Mouse (Mus musculus): ENCODE data around the gene Btbd7. TPM values are rescaled to one million over a fixed set of nuclear protein-coding genes. Genes with fewer than 3 reads are reported as not detected.

Gene Btbd7
- polyA plus RNA-seq, 1 experiment: 22.1 TPM

- Histone ChIP-seq H3K27me3 (ENCODE audit: control insufficient read depth, insufficient read depth, low read length) (no peaks in the 10 kb centered on the region), H3K4me3 (ENCODE audit: control insufficient read depth, insufficient read depth, low read length) (no peak overlapping the region), H3K27ac (ENCODE audit: control insufficient read depth, insufficient read depth, low read length) (no peak overlapping the region), H3K36me3 (ENCODE audit: control insufficient read depth, insufficient read depth, low read length) (no peaks in the 10 kb centered on the region), H3K4me1 (replicated peaks; ENCODE audit: control insufficient read depth, insufficient read depth, low read length) (no peaks in the 10 kb centered on the region)
- WGBS: 38% methylated on average over 5 of the region's 5 CpGs
- DNase-seq: peak; percentile 32
- TF ChIP-seq POLR2A (IDR thresholded peaks at IDR 0.05; ENCODE audit: control insufficient read depth, extremely low read depth, insufficient read depth, low read length, poor library complexity) (no peak), CTCF (IDR thresholded peaks at IDR 0.05; ENCODE audit: borderline replicate concordance, control insufficient read depth, extremely low read depth, insufficient read depth, low read length, poor library complexity) (peak; percentile 47; the same call in 1 of the 2 replicates)
These were observed 7.5 kb upstream of the Btbd7 start for GRCm38 (mm10) chr12:102885735-102886134.

- Histone ChIP-seq H3K36me3 (ENCODE audit: control insufficient read depth, insufficient read depth, low read length) (no peaks in the 10 kb centered on the region), H3K27me3 (ENCODE audit: control insufficient read depth, insufficient read depth, low read length) (no peaks in the 10 kb centered on the region), H3K4me1 (replicated peaks; ENCODE audit: control insufficient read depth, insufficient read depth, low read length) (peaks cover 6% of the 10 kb centered on the region), H3K4me3 (ENCODE audit: control insufficient read depth, insufficient read depth, low read length) (peak overlapping the region; percentile 70; the same call in 1 of the 2 replicates), H3K27ac (ENCODE audit: control insufficient read depth, insufficient read depth, low read length) (no peak overlapping the region)
- 46% methylated on average over 7 of the region's 7 CpGs for WGBS
- DNase-seq: no peak
- TF ChIP-seq CTCF (IDR thresholded peaks at IDR 0.05; ENCODE audit: borderline replicate concordance, control insufficient read depth, extremely low read depth, insufficient read depth, low read length, poor library complexity): no peak
- no peak for TF ChIP-seq POLR2A (IDR thresholded peaks at IDR 0.05; ENCODE audit: control insufficient read depth, extremely low read depth, insufficient read depth, low read length, poor library complexity)
These were observed 630 bp upstream of the Btbd7 start for GRCm38 (mm10) chr12:102878901-102879300.

- no peaks in the 10 kb centered on the region for H3K27me3 ChIP-seq (ENCODE audit: control insufficient read depth, insufficient read depth, low read length)
- peaks cover 6% of the 10 kb centered on the region for H3K4me1 ChIP-seq (replicated peaks; ENCODE audit: control insufficient read depth, insufficient read depth, low read length)
- WGBS: 3% methylated on average over 70 of the region's 70 CpGs
- peak; percentile 53 for DNase-seq
- H3K4me3 ChIP-seq (ENCODE audit: control insufficient read depth, insufficient read depth, low read length): peak overlapping the region; percentile 83
- no peaks in the 10 kb centered on the region for H3K36me3 ChIP-seq (ENCODE audit: control insufficient read depth, insufficient read depth, low read length)
- H3K27ac ChIP-seq (ENCODE audit: control insufficient read depth, insufficient read depth, low read length): no peak overlapping the region; the same call in 1 of the 2 replicates
- TF ChIP-seq POLR2A (IDR thresholded peaks at IDR 0.05; ENCODE audit: control insufficient read depth, extremely low read depth, insufficient read depth, low read length, poor library complexity): no peak
- no peak for TF ChIP-seq CTCF (IDR thresholded peaks at IDR 0.05; ENCODE audit: borderline replicate concordance, control insufficient read depth, extremely low read depth, insufficient read depth, low read length, poor library complexity)
These were observed 805 bp downstream of the Btbd7 start for GRCm38 (mm10) chr12:102877301-102878030.

GRCm38 (mm10) chr12:102870527-102870926 lies 7.7 kb downstream of the Btbd7 start:
- no peak overlapping the region for H3K4me3 ChIP-seq (ENCODE audit: control insufficient read depth, insufficient read depth, low read length)
- WGBS: 81% methylated on average over 1 of the region's 1 CpGs
- H3K4me1 ChIP-seq (replicated peaks; ENCODE audit: control insufficient read depth, insufficient read depth, low read length): no peaks in the 10 kb centered on the region
- H3K27me3 ChIP-seq (ENCODE audit: control insufficient read depth, insufficient read depth, low read length): no peaks in the 10 kb centered on the region
- no peak overlapping the region for H3K27ac ChIP-seq (ENCODE audit: control insufficient read depth, insufficient read depth, low read length)
- TF ChIP-seq POLR2A (IDR thresholded peaks at IDR 0.05; ENCODE audit: control insufficient read depth, extremely low read depth, insufficient read depth, low read length, poor library complexity): no peak
- no peak for TF ChIP-seq CTCF (IDR thresholded peaks at IDR 0.05; ENCODE audit: borderline replicate concordance, control insufficient read depth, extremely low read depth, insufficient read depth, low read length, poor library complexity)
- H3K36me3 ChIP-seq (ENCODE audit: control insufficient read depth, insufficient read depth, low read length): no peaks in the 10 kb centered on the region
- DNase-seq: no peak

GRCm38 (mm10) chr12:102869802-102870201 lies 8.5 kb downstream of the Btbd7 start:
- 98% methylated on average over 2 of the region's 2 CpGs for WGBS
- Histone ChIP-seq H3K4me1 (replicated peaks; ENCODE audit: control insufficient read depth, insufficient read depth, low read length) (no peaks in the 10 kb centered on the region), H3K27me3 (ENCODE audit: control insufficient read depth, insufficient read depth, low read length) (no peaks in the 10 kb centered on the region), H3K36me3 (ENCODE audit: control insufficient read depth, insufficient read depth, low read length) (no peaks in the 10 kb centered on the region), H3K27ac (ENCODE audit: control insufficient read depth, insufficient read depth, low read length) (no peak overlapping the region), H3K4me3 (ENCODE audit: control insufficient read depth, insufficient read depth, low read length) (no peak overlapping the region)
- TF ChIP-seq CTCF (IDR thresholded peaks at IDR 0.05; ENCODE audit: borderline replicate concordance, control insufficient read depth, extremely low read depth, insufficient read depth, low read length, poor library complexity) (no peak), POLR2A (IDR thresholded peaks at IDR 0.05; ENCODE audit: control insufficient read depth, extremely low read depth, insufficient read depth, low read length, poor library complexity) (no peak)
- DNase-seq: no peak

GRCm38 (mm10) chr12:102860806-102861205 lies 17.5 kb downstream of the Btbd7 start:
- Histone ChIP-seq H3K27me3 (ENCODE audit: control insufficient read depth, insufficient read depth, low read length) (no peaks in the 10 kb centered on the region), H3K4me3 (ENCODE audit: control insufficient read depth, insufficient read depth, low read length) (no peak overlapping the region), H3K27ac (ENCODE audit: control insufficient read depth, insufficient read depth, low read length) (no peak overlapping the region), H3K36me3 (ENCODE audit: control insufficient read depth, insufficient read depth, low read length) (no peaks in the 10 kb centered on the region), H3K4me1 (replicated peaks; ENCODE audit: control insufficient read depth, insufficient read depth, low read length) (no peaks in the 10 kb centered on the region)
- no peak for DNase-seq
- TF ChIP-seq POLR2A (IDR thresholded peaks at IDR 0.05; ENCODE audit: control insufficient read depth, extremely low read depth, insufficient read depth, low read length, poor library complexity): no peak
- no peak for TF ChIP-seq CTCF (IDR thresholded peaks at IDR 0.05; ENCODE audit: borderline replicate concordance, control insufficient read depth, extremely low read depth, insufficient read depth, low read length, poor library complexity)

Data from thymus, adult 2 months (tissue).